Mouse (Mus musculus): ENCODE results near the gene Phkg1.

DNA sequence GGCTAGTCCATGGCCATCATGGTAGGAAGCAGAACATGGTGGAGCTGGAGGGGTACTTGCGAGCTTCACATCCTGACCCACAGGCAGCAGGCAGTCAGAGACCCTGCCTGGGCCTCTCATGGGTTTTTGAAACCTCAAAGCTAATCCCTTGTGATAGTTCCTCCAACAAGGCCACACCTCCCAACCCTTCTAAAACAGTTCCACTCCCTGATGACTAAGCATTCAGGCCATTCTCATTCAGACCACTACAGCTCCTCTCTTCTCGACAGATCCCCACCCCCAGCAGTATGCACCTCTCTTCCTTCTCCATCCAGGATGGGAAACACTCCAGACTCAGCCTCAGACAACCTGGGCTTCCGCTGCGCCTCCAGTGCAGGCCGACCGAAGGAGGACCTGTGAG is 36.0 kb downstream of the Phkg1 start:
- TF ChIP-seq HCFC1 (IDR thresholded peaks at IDR 0.05; ENCODE audit: borderline replicate concordance, insufficient read depth, low read length) (no peak), ZNF384 (IDR thresholded peaks at IDR 0.05; ENCODE audit: low read depth, low read length) (no peak), MAFK (IDR thresholded peaks at IDR 0.05; ENCODE audit: insufficient read depth, low read depth, low read length) (peak; percentile 66)

Measured in ES-E14 (cell line).